ENCODE assay signal across 36 mouse cellular contexts in the genomic region with DNA sequence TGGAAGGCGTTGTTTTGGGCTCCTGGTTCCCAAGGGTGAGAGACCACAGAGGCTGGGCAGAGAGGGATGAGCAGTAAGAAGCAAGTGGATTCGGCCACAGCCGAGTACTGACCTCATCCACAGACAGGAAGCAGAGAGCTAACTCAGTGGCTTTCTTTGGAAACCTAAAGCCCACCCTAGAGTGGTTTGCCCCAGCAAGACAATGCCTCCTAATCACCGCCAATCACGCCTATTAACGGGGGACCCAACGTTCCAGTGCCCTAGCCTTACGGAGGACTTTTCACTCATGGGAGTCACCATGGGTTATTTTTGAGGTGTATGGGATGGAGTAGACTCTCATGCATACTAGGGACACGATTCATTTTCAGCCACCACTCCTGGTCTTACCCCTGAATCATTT. TPM values are rescaled to one million over a fixed set of nuclear protein-coding genes. Genes with fewer than 3 reads are reported as not detected.
"Had no signal": no experiment of that assay in that cellular context is flagged by ENCODE, and none has a peak within 500 bp of the region (broad histone marks: within the 10 kb centered on the region; RNA-seq: fewer than 3 reads in every experiment).

No protein-coding gene starts in this region.

- ATAC-seq: hindbrain, postnatal 0 days; intestine, embryonic 16.5 days had no signal

- H3K4me2 ChIP-seq: heart, embryonic 11.5 days; heart, embryonic 13.5 days; heart, embryonic 15.5 days; hindbrain, embryonic 13.5 days; hindbrain, embryonic 15.5 days; limb, embryonic 13.5 days; limb, embryonic 15.5 days; liver, embryonic 13.5 days had no signal

- DNase-seq: gastrocnemius, postnatal 14 days; gastrocnemius, postnatal 36 days; heart, adult 11 months; heart, adult 2 months; heart, postnatal 14 days; heart, postnatal 36 days; kidney, postnatal 14 days; layer of hippocampus, adult 9-11 months; layer of hippocampus, postnatal 36 days; left cerebral cortex, postnatal 4 days; liver, embryonic 13.5 days had no signal

- H3K4me1 ChIP-seq: hindbrain, embryonic 13.5 days; hindbrain, embryonic 15.5 days; limb, embryonic 13.5 days had no signal

- H3K4me3 ChIP-seq: heart, adult 2 months; heart, embryonic 13.5 days; heart, embryonic 15.5 days; hindbrain, embryonic 13.5 days; hindbrain, embryonic 15.5 days; limb, embryonic 13.5 days; limb, embryonic 15.5 days; liver, embryonic 13.5 days had no signal

- H3K9me3 ChIP-seq: heart, embryonic 13.5 days; heart, embryonic 15.5 days; hindbrain, embryonic 13.5 days; hindbrain, embryonic 15.5 days; limb, embryonic 13.5 days; limb, embryonic 15.5 days; liver, embryonic 13.5 days had no signal

- H3K27ac ChIP-seq: heart, adult 2 months; heart, embryonic 13.5 days; heart, embryonic 15.5 days; hindbrain, embryonic 13.5 days; hindbrain, embryonic 15.5 days; hindbrain, postnatal 0 days; kidney, postnatal 0 days; limb, embryonic 13.5 days; limb, embryonic 15.5 days; liver, embryonic 13.5 days had no signal

- H3K9ac ChIP-seq: heart, embryonic 13.5 days; heart, embryonic 15.5 days; hindbrain, embryonic 13.5 days; hindbrain, embryonic 15.5 days; limb, embryonic 13.5 days; limb, embryonic 15.5 days; liver, embryonic 13.5 days had no signal

- H3K27me3 ChIP-seq: heart, embryonic 13.5 days; heart, embryonic 15.5 days; hindbrain, embryonic 13.5 days; hindbrain, embryonic 15.5 days; limb, embryonic 13.5 days; limb, embryonic 15.5 days; liver, embryonic 13.5 days had no signal

RNA-seq across cellular contexts. Expression of a gene that starts 7.6 kb away (rescaled TPM):
- total RNA-seq: gastrocnemius, adult 8-10 months; gastrocnemius, postnatal 14 days; gastrocnemius, postnatal 36 days; heart, adult 2 months; heart, postnatal 14 days; heart, postnatal 36 days; hematopoietic stem cell, adult 5-6 weeks; hindbrain, postnatal 0 days; layer of hippocampus, adult 18-20 months; layer of hippocampus, adult 8-10 months; layer of hippocampus, postnatal 14 days; layer of hippocampus, postnatal 36 days; left cerebral cortex, adult 18-20 months; left cerebral cortex, adult 8-10 months; left cerebral cortex, postnatal 10 days; left cerebral cortex, postnatal 25 days; left cerebral cortex, postnatal 4 days; liver, adult 2 months had no signal
- polyA plus RNA-seq: heart, embryonic 11.5 days; heart, embryonic 13.5 days; heart, embryonic 15.5 days; heart, postnatal 0 days; hindbrain, embryonic 11.5 days; intestine, embryonic 14.5 days; intestine, embryonic 16.5 days; kidney, embryonic 14.5 days; kidney, postnatal 0 days; large intestine, adult 2 months; limb, embryonic 13.5 days; liver, adult 2 months had no signal
